Mouse (Mus musculus): ENCODE data around the gene Fancc. TPM values are rescaled to one million over a fixed set of nuclear protein-coding genes. Genes with fewer than 3 reads are reported as not detected.
A peak's percentile ranks its signal among the peaks of the same experiment; 100 is the strongest.

The Fancc gene
- polyA plus RNA-seq, 1 experiment from 2014 or later: 13.5 TPM

DNA sequence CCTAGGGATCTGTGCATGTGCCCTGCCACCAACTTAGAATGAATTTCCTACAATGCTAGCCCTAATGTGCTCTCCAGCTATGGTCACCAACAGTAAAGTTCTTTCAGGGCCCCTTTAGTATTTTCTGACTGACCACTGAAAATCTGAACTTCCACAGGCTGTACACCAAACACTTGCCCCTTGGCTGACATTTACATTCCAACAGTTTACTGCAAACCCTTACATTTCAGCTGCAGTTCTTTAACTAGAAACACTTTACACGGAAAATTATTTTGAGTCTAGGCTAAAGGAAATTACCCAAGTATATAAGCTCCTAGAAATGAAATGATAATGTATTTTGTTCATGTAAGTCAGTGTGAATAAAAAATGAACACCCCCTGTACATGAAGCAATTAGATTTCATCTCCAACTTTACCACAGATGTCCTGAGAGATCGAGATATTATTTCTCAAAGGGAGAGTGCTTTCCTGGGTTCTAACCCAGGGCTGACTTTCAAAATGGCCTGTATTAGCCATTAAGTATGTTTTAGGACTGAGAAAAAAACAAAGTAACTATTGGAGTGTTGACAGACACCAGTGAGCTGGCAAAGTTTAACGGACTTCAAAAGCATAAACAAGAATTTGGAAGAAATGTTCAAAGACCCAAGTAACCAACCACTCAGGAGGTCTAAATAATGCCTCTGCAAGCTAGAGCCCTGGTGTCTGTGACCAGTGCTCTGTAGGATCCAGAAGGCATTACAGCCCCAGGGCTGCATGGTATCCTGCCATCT is 32.7 kb upstream of the Fancc start:
- WGBS (ENCODE audit: insufficient replicate concordance): 63% methylated on average over 3 of the region's 3 CpGs
- Histone ChIP-seq H3K36me3 (peaks cover 99% of the 10 kb centered on the region), H3K27ac (no peak overlapping the region), H3K4me1 (peaks cover 29% of the 10 kb centered on the region), H3K4me3 (no peak overlapping the region), H3K4me2 (no peak overlapping the region), H3K27me3 (replicated peaks) (no peaks in the 10 kb centered on the region), H3K9me3 (replicated peaks) (no peaks in the 10 kb centered on the region), H3K9ac (no peak overlapping the region)
- ATAC-seq: no peak

GRCm38 (mm10) chr13:63528852-63529251 is 31.8 kb upstream of the Fancc start:
- Histone ChIP-seq H3K9ac (no peak overlapping the region), H3K27ac (no peak overlapping the region), H3K36me3 (peaks cover 99% of the 10 kb centered on the region), H3K27me3 (replicated peaks) (no peaks in the 10 kb centered on the region), H3K9me3 (replicated peaks) (no peaks in the 10 kb centered on the region), H3K4me3 (no peak overlapping the region), H3K4me1 (peaks cover 29% of the 10 kb centered on the region), H3K4me2 (no peak overlapping the region)
- 20% methylated on average over 2 of the region's 2 CpGs for WGBS (ENCODE audit: insufficient replicate concordance)
- no peak for ATAC-seq

GRCm38 (mm10) chr13:63528164-63528675 is 31.1 kb upstream of the Fancc start:
- 16% methylated on average over 5 of the region's 5 CpGs for WGBS (ENCODE audit: insufficient replicate concordance)
- Histone ChIP-seq H3K27me3 (replicated peaks) (no peaks in the 10 kb centered on the region), H3K9ac (no peak overlapping the region), H3K4me1 (peaks cover 29% of the 10 kb centered on the region), H3K36me3 (peaks cover 99% of the 10 kb centered on the region), H3K9me3 (replicated peaks) (no peaks in the 10 kb centered on the region), H3K4me3 (no peak overlapping the region), H3K4me2 (no peak overlapping the region; the same call in 1 of the 2 replicates), H3K27ac (no peak overlapping the region)
- peak; percentile 66; the same call in 1 of the 2 replicates for ATAC-seq

GRCm38 (mm10) chr13:63525571-63526197 is 28.6 kb upstream of the Fancc start:
- no peaks in the 10 kb centered on the region for H3K9me3 ChIP-seq (replicated peaks)
- H3K27ac ChIP-seq: no peak overlapping the region
- H3K27me3 ChIP-seq (replicated peaks): no peaks in the 10 kb centered on the region
- peaks cover 29% of the 10 kb centered on the region for H3K4me1 ChIP-seq
- H3K4me3 ChIP-seq: no peak overlapping the region
- no peak for ATAC-seq
- H3K36me3 ChIP-seq: peaks cover 96% of the 10 kb centered on the region
- WGBS (ENCODE audit: insufficient replicate concordance): 78% methylated on average over 11 of the region's 11 CpGs
- H3K4me2 ChIP-seq: no peak overlapping the region
- no peak overlapping the region for H3K9ac ChIP-seq

DNA sequence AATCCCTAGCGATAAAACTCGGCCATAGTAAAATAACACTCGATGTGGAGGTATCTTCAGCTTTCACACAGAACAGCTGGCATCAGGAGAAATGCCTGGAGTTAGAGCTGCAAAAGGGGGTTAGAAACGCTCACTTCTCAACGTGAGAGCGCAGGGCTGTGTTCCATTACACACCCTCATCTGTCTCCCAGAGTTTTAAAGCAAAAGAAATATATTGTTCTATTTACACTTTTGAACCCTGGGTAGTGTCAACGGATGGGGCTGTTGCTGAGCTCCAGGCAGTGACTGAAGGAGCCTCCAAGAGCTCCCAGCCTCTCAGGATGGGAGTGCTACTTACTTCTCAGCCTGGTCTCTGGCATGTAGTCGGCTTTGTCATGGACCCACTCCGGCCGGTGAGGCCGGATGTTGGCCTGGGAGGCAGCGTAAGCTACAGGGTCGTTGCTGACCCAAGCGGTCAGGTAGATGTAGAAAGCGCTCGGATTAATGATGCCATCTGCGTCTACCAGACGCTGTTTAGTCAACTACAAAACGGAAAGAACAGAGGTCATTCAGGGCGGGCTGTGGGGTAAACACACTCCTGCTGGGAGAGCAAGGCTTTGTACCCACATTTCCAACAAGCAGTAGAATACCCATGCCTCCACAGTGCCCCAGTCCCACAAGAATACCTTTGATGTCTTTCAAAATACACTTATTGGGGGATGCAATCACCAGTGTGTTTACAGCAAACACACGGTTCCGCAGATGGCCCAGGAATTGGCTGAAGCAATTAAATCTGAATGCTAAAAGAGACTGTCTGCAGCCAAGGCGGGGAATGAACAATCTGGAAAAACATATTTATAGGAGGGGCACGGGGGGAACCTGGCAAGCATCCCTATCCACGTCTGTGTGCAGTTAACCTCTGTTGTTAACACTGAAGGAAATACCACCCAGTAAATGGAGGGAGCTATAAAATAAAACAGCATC is 27.8 kb upstream of the Fancc start:
- no peak overlapping the region for H3K4me2 ChIP-seq
- no peaks in the 10 kb centered on the region for H3K27me3 ChIP-seq (replicated peaks)
- no peak overlapping the region for H3K4me3 ChIP-seq
- peaks cover 96% of the 10 kb centered on the region for H3K36me3 ChIP-seq
- H3K9me3 ChIP-seq (replicated peaks): no peaks in the 10 kb centered on the region
- 82% methylated on average over 25 of the region's 25 CpGs for WGBS (ENCODE audit: insufficient replicate concordance)
- no peak for ATAC-seq
- peaks cover 23% of the 10 kb centered on the region for H3K4me1 ChIP-seq
- no peak overlapping the region for H3K9ac ChIP-seq
- H3K27ac ChIP-seq: no peak overlapping the region

- WGBS (ENCODE audit: insufficient replicate concordance): 89% methylated on average over 2 of the region's 2 CpGs
- Histone ChIP-seq H3K27ac (no peak overlapping the region), H3K9me3 (replicated peaks) (no peaks in the 10 kb centered on the region), H3K36me3 (peaks cover 96% of the 10 kb centered on the region), H3K4me3 (no peak overlapping the region), H3K4me2 (no peak overlapping the region), H3K4me1 (peaks cover 17% of the 10 kb centered on the region), H3K9ac (no peak overlapping the region), H3K27me3 (replicated peaks) (no peaks in the 10 kb centered on the region)
- no peak for ATAC-seq
Measured at GRCm38 (mm10) chr13:63524061-63524460, 27.0 kb upstream of the Fancc start.

GRCm38 (mm10) chr13:63522832-63523231 is 25.8 kb upstream of the Fancc start:
- Histone ChIP-seq H3K27ac (no peak overlapping the region), H3K36me3 (peaks cover 97% of the 10 kb centered on the region), H3K4me1 (peaks cover 5% of the 10 kb centered on the region; the same call in 1 of the 2 replicates), H3K4me3 (no peak overlapping the region), H3K9me3 (replicated peaks) (no peaks in the 10 kb centered on the region), H3K27me3 (replicated peaks) (no peaks in the 10 kb centered on the region), H3K4me2 (no peak overlapping the region), H3K9ac (no peak overlapping the region)
- WGBS (ENCODE audit: insufficient replicate concordance): 74% methylated on average over 10 of the region's 10 CpGs
- ATAC-seq: no peak

DNA sequence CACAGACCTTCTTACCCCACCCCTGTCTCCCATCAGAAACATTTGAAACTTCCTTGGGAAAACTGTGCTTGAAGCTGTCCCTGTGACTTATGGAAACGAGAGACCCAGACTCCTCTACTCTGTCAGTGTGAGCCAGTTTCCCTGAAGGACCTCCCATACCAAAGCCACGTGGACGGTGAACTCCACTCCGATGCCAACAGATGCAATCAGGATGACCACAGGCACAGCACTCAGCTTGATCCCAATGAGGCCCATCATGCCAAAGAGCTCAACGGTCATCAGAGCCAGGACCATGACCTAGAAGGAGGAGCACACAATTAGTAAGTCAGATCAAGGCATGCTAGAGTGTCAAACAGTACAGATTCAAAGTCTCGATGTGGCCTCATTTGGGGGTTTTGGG is 23.0 kb upstream of the Fancc start:
- peaks cover 97% of the 10 kb centered on the region for H3K36me3 ChIP-seq
- 90% methylated on average over 6 of the region's 6 CpGs for WGBS (ENCODE audit: insufficient replicate concordance)
- H3K4me3 ChIP-seq: no peak overlapping the region

GRCm38 (mm10) chr13:63516535-63516934 is 19.5 kb upstream of the Fancc start:
- Histone ChIP-seq H3K4me3 (no peak overlapping the region), H3K27me3 (replicated peaks) (no peaks in the 10 kb centered on the region), H3K36me3 (peaks cover 97% of the 10 kb centered on the region), H3K27ac (no peak overlapping the region), H3K4me2 (no peak overlapping the region), H3K9me3 (replicated peaks) (no peaks in the 10 kb centered on the region), H3K9ac (no peak overlapping the region), H3K4me1 (no peaks in the 10 kb centered on the region)
- WGBS (ENCODE audit: insufficient replicate concordance): 83% methylated on average over 2 of the region's 2 CpGs
- ATAC-seq: no peak

More for the DNA sequence above, 23.0 kb upstream of the Fancc start:
- Histone ChIP-seq H3K4me2 (no peak overlapping the region), H3K27ac (no peak overlapping the region), H3K4me1 (no peaks in the 10 kb centered on the region), H3K9me3 (replicated peaks) (no peaks in the 10 kb centered on the region), H3K27me3 (replicated peaks) (no peaks in the 10 kb centered on the region), H3K9ac (no peak overlapping the region)
- no peak for ATAC-seq

DNA sequence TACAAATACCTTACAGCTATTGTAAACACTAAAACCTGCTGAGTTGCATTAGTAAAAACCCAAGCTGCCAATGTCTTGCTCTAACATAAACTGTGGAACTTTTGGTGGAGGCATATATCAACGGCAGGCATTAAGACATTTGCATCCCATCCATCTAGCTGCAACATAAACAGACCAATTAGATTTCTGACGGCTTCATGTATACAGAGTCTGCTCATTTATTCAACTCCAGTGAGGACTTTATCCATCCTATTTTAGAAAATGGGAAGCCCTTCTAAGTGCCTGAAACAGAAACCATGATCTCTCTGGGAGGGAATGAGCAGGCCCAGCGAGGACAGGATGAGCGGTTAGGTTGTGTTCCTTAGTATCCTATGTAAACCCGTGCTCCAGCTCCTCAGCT is 18.5 kb upstream of the Fancc start:
- no peak for ATAC-seq
- Histone ChIP-seq H3K27me3 (replicated peaks) (no peaks in the 10 kb centered on the region), H3K4me1 (no peaks in the 10 kb centered on the region), H3K36me3 (peaks cover 100% of the 10 kb centered on the region), H3K4me3 (no peak overlapping the region), H3K27ac (no peak overlapping the region), H3K9me3 (replicated peaks) (no peaks in the 10 kb centered on the region), H3K9ac (no peak overlapping the region), H3K4me2 (no peak overlapping the region)
- 80% methylated on average over 5 of the region's 5 CpGs for WGBS (ENCODE audit: insufficient replicate concordance)

GRCm38 (mm10) chr13:63514931-63515360 is 17.9 kb upstream of the Fancc start:
- H3K4me1 ChIP-seq: no peaks in the 10 kb centered on the region
- H3K27ac ChIP-seq: no peak overlapping the region
- ATAC-seq: no peak
- H3K9me3 ChIP-seq (replicated peaks): no peaks in the 10 kb centered on the region
- no peak overlapping the region for H3K4me3 ChIP-seq
- 83% methylated on average over 8 of the region's 8 CpGs for WGBS (ENCODE audit: insufficient replicate concordance)
- H3K27me3 ChIP-seq (replicated peaks): no peaks in the 10 kb centered on the region
- H3K4me2 ChIP-seq: no peak overlapping the region
- H3K36me3 ChIP-seq: peaks cover 100% of the 10 kb centered on the region
- no peak overlapping the region for H3K9ac ChIP-seq

All from liver, embryonic 12.5 days (tissue).